Mouse (Mus musculus) spleen, postnatal 10 days (tissue): ENCODE results near the gene Syt16.

Experiments
- DNase-seq, 2 experiments: peaks; one replicate each; pipeline ENCODE4 v3.0.0; 2021 to 2022; ENCODE audit warnings: low spot score in 2 of 2

Gene Syt16

GRCm38 (mm10) chr12:74013739-74014138 lies 16.3 kb downstream of the Syt16 start:
- DNase-seq: peak; percentile 43 to 70

GRCm38 (mm10) chr12:74014739-74015270 lies 17.3 kb downstream of the Syt16 start:
- DNase-seq: peak; percentile 15 to 58

- DNase-seq: no peak
Observed at GRCm38 (mm10) chr12:74015491-74015890, 18.0 kb downstream of the Syt16 start.

- DNase-seq: no peak
Observed at GRCm38 (mm10) chr12:74023260-74023659, 25.8 kb downstream of the Syt16 start.

- no peak for DNase-seq
Observed at GRCm38 (mm10) chr12:74024912-74025311, 27.5 kb downstream of the Syt16 start.

- no peak for DNase-seq
Observed at GRCm38 (mm10) chr12:74043225-74043624, 45.8 kb downstream of the Syt16 start.

GRCm38 (mm10) chr12:74043755-74044154 lies 46.3 kb downstream of the Syt16 start:
- no peak for DNase-seq

- no peak for DNase-seq
Observed at GRCm38 (mm10) chr12:74044241-74044640, 46.8 kb downstream of the Syt16 start.

GRCm38 (mm10) chr12:74055336-74055931 lies 58.0 kb downstream of the Syt16 start:
- DNase-seq: peak in 1 of 2 experiments; percentile 18

- DNase-seq: no peak
Observed at GRCm38 (mm10) chr12:74056162-74056561, 58.7 kb downstream of the Syt16 start.

GRCm38 (mm10) chr12:74062547-74062946 lies 65.1 kb downstream of the Syt16 start:
- no peak for DNase-seq

GRCm38 (mm10) chr12:74068912-74069311 lies 71.5 kb downstream of the Syt16 start:
- no peak for DNase-seq

GRCm38 (mm10) chr12:74075590-74075989 lies 78.1 kb downstream of the Syt16 start:
- DNase-seq: no peak

GRCm38 (mm10) chr12:74076091-74076490 lies 78.6 kb downstream of the Syt16 start:
- no peak for DNase-seq

GRCm38 (mm10) chr12:74081122-74081521 lies 83.7 kb downstream of the Syt16 start:
- DNase-seq: no peak

GRCm38 (mm10) chr12:74084389-74084788 lies 86.9 kb downstream of the Syt16 start:
- DNase-seq: no peak

GRCm38 (mm10) chr12:74087086-74087485 lies 89.6 kb downstream of the Syt16 start:
- DNase-seq: no peak

- no peak for DNase-seq
Observed at GRCm38 (mm10) chr12:74089342-74090131, 92.1 kb downstream of the Syt16 start.

GRCm38 (mm10) chr12:74092546-74092945 lies 95.1 kb downstream of the Syt16 start:
- no peak for DNase-seq

GRCm38 (mm10) chr12:74093110-74093509 lies 95.6 kb downstream of the Syt16 start:
- DNase-seq: no peak

- DNase-seq: no peak
Observed at GRCm38 (mm10) chr12:74094701-74095100, 97.2 kb downstream of the Syt16 start.

GRCm38 (mm10) chr12:74098572-74099290 lies 101.3 kb downstream of the Syt16 start:
- DNase-seq: no peak
